Mouse (Mus musculus): ENCODE data around the gene Cwc27.

The Cwc27 gene

GRCm38 (mm10) chr13:104611296-104611695, 205.6 kb downstream of the Cwc27 start:
- no peak for DNase-seq (ENCODE audit: low spot score)

DNA sequence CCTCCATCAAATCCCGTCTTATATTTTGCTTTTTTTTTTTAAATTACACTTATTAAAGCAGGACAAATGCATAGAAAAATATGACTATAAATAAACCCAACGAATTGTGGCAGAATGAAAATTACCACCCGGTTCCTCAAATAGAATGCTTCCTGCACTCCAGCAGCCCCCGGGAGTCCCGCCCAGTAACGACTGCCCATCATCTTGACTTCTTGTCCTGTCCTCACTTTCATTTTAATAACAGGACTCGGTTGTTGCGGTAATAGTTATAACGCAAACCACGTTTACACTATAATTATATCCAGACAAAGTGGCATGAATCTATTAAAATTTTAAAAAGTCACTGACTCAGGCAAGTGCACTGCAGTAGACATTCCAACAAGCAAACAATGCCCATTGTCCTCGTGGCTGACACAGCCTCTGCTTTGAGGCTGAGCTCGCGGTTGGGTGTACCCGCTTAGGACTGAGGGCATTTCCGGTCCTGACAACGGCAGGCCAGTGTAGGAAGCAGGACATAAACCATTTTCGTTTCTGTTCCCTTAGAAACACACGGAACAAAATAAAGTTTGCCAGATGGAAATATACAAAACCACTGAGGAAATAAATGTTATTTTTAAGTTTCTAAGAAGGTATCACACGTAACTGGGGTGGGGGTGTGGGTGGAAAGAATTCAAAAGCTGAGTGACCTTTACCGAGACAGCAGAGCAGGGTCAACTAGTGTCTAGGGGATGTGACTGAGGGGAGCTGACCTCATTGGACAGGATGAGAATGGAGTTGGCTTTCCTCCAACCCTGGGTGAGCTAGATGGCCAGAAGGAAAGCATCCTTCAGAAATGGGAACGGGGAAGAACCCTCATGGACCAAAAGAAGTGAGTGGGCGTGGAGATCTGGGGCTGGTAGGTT, 206.5 kb downstream of the Cwc27 start:
- DNase-seq (ENCODE audit: low spot score) = no peak

DNA sequence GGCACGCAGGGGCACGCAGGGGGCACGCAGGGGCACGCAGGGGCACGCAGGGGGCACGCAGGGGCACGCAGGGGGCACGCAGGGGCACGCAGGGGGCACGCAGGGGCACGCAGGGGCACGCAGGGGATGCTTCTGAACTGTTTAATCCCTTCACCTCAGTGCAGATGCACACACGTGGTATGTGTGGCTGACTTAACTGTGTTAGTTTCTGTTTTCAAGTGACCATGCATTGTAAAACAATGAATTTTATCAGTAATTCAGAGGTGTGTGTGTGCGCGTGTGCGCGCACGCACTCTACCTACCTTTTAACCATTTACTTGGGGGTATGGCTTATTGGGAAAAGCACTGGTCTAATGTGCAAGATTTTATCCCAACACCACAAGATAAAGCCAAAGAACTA, 208.4 kb downstream of the Cwc27 start:
- DNase-seq (ENCODE audit: low spot score) = no peak

- DNase-seq (ENCODE audit: low spot score) = no peak
These were observed 210.0 kb downstream of the Cwc27 start for GRCm38 (mm10) chr13:104606786-104607580.

DNA sequence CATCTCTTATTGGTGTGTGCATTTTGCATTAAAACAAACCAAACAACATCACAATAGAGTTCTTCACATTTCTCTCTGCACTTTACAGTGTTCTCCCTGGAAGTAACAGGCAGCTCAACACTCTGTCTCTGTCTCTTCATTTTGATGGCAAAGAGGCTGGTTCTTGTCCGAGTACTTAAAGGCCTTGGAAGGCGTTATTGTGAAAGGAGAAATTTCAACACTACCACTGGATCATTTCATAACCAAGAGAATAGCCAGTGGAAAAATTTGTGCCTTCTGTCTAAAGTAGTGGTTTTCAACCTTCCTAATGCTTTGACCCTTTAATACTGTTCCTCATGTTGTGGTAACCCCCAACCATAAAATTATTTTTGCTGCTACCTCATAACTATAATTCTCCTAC, 211.8 kb downstream of the Cwc27 start:
- DNase-seq (ENCODE audit: low spot score) = no peak

DNA sequence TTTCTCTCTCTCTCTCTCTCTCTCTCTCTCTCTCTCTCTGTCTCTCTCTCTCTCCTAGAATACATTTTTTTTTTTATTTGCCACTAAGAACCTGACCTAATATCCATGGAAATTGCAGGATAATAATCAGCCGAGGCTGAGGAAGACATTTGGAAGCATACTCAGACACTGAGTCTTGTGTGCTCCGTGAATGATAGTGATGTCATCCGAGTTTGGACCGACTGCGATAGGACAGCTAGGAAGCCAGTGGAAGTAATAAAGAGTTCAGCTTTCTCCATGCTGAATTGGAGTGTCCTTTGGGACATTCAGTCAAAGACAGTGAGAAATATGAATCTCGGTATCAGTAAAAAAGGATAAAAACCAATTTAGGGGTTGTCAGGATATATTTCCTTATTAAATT, 214.7 kb downstream of the Cwc27 start:
- no peak for DNase-seq (ENCODE audit: low spot score)

DNA sequence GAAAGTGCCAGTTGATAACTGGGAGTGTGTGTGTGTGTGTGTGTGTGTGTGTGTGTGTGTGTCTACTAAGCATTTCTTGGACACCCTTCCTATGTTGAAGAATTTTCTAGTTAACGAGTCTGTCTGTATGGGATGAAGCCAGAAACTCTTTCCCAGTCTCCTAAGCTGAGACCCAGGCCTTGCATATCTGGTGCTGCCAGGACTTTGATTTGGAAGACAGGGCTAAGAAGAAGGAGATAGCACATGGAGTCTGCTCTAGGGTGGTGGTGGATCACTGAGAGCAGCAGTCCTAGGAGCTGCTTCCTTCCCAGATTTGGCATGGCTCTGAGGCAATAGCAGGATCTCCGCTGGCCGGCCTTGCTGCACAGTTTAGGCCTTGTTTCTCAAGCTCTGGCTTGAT, 215.2 kb downstream of the Cwc27 start:
- no peak for DNase-seq (ENCODE audit: low spot score)

DNA sequence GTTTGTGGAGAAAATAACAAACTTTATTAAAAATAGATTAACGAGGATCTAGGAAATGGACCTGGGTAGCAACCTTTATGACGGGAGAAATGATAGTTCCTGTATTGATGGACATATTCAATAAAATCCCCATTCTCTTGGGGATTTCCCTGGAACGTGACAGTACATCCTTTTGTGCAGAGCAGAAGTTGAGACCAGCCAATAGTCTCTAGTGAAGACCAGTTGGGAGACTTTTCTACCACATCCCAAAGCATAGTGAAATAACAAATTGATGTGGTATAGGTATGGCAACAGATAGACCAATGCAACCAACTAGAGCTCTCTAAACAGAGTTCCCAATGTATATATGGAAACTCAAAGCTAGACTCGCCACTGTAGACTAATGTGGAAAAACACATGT, 220.7 kb downstream of the Cwc27 start:
- no peak for DNase-seq (ENCODE audit: low spot score)

DNA sequence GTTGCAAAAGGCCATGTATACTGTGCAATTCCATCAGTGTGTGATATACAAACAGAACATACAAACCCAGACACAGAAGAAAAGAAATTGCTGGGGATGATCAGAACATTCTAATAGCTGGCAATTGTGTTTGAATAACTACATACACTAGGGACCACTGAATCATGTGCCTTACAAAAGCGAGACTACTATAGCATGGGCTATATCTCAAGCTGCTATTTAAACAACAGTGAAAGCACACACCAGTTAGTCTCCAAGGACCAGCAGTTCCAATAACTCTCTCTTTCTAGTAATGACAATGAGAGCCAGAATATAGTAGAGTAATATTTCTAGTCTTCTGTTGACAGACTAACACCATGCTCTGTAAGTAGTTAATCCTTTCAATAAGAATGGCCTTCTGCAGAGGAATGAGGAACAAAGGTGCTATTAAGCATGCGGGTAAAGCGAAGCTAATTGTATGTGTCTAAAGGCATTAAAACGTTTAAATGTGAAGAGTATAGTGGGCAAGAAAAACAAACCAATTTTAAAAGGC, 222.1 kb downstream of the Cwc27 start:
- DNase-seq (ENCODE audit: low spot score) = no peak

- no peak for DNase-seq (ENCODE audit: low spot score)
These were observed 226.0 kb downstream of the Cwc27 start for GRCm38 (mm10) chr13:104590931-104591330.

GRCm38 (mm10) chr13:104590097-104590607, 226.8 kb downstream of the Cwc27 start:
- DNase-seq (ENCODE audit: low spot score) = no peak

DNA sequence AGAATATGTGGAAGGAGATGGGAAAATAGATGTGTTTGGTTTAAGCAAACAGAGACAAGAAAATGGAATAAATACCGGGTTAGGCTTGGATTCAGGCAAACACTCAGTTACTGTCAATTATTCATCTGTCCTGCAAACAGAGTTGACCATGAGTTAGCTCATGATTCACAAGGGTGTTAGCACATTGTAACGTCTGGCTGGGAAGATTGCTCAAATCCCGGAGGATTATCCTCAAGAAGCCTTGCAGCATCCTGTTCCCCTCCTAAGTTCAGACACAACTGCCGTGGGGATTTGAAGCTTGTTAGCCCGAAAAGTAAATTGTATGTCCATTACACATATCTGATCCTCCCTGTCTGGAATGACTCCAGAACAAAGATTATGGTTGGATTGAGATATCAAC, 228.6 kb downstream of the Cwc27 start:
- DNase-seq (ENCODE audit: low spot score) = no peak
